Mouse (Mus musculus) spleen, adult 2 months (tissue): ENCODE data around the gene Gab1. TPM values are rescaled to one million over a fixed set of nuclear protein-coding genes. Genes with fewer than 3 reads are reported as not detected.
A peak's percentile ranks its signal among the peaks of the same experiment; 100 is the strongest.
"Not testable (repeated sequence)": the region's sequence is repeated elsewhere in the genome, so short reads cannot be mapped to it uniquely, and the experiment has no call there.

ENCODE experiments used
- DNase-seq, 2 experiments: peaks; one replicate each; pipeline versions ENCODE4 v3.0.0 to v3.0.0-alpha.2; 2012 to 2021; ENCODE audit warnings: low spot score in 2 of 2, low read depth in 1 of 2
- H3K27ac ChIP-seq: fragments of 200-500 bp; 2 replicates; pipeline ENCODE4 v1.5.1; 2012; ENCODE audit warnings: low read length, inconsistent platforms; ENCODE audit not compliant: insufficient read depth
- H3K27me3 ChIP-seq: fragments of 200-500 bp; 2 replicates; pipeline ENCODE4 v1.6.1; 2012; ENCODE audit warnings: mild to moderate bottlenecking, moderate library complexity, low read length, inconsistent platforms; ENCODE audit not compliant: control insufficient read depth, insufficient read depth
- H3K36me3 ChIP-seq: fragments of 200-500 bp; 2 replicates; pipeline ENCODE4 v1.6.1; 2012; ENCODE audit warnings: mild to moderate bottlenecking, low read length, inconsistent platforms; ENCODE audit not compliant: control insufficient read depth, insufficient read depth
- H3K4me1 ChIP-seq: fragments of 200-500 bp; 2 replicates; pipeline ENCODE4 v1.6.1; 2011; ENCODE audit warnings: inconsistent platforms; ENCODE audit not compliant: control insufficient read depth, insufficient read depth, insufficient read length
- H3K4me3 ChIP-seq: fragments of 200-500 bp; 2 replicates; pipeline ENCODE4 v1.5.1; 2011; ENCODE audit warnings: mild to moderate bottlenecking, inconsistent platforms; ENCODE audit not compliant: insufficient read depth, insufficient read length; ENCODE audit errors: extremely low read depth
- CTCF ChIP-seq: fragments of 200-500 bp; IDR thresholded peaks from 2 replicates; pipeline ENCODE4 v1.5.1; 2011; ENCODE audit warnings: mild to moderate bottlenecking, inconsistent platforms; ENCODE audit not compliant: insufficient read depth, insufficient read length, insufficient replicate concordance; ENCODE audit errors: extremely low read depth
- POLR2A ChIP-seq: fragments of 200-500 bp; IDR thresholded peaks from 2 replicates; pipeline ENCODE4 v1.6.1; 2011; ENCODE audit warnings: low read depth, low read length, inconsistent platforms
- WGBS: fragments of 180-500 bp; shearing (Covaris S2); methylation state at CpG from one replicate; pipeline ENCODE4 v1.1.7; 2018; 5-methylcytosine and 5-hydroxymethylcytosine counted together
- polyA plus RNA-seq: library from polyadenylated mRNA; depleted of rRNA; stranded (reverse); fragments of >200 nt; gene quantifications from 2 replicates; pipeline ENCODE4 v1.2.3, GENCODE M21; 2012; rRNA removed

Gene Gab1
- polyA plus RNA-seq, 1 experiment = 4.4 TPM

DNA sequence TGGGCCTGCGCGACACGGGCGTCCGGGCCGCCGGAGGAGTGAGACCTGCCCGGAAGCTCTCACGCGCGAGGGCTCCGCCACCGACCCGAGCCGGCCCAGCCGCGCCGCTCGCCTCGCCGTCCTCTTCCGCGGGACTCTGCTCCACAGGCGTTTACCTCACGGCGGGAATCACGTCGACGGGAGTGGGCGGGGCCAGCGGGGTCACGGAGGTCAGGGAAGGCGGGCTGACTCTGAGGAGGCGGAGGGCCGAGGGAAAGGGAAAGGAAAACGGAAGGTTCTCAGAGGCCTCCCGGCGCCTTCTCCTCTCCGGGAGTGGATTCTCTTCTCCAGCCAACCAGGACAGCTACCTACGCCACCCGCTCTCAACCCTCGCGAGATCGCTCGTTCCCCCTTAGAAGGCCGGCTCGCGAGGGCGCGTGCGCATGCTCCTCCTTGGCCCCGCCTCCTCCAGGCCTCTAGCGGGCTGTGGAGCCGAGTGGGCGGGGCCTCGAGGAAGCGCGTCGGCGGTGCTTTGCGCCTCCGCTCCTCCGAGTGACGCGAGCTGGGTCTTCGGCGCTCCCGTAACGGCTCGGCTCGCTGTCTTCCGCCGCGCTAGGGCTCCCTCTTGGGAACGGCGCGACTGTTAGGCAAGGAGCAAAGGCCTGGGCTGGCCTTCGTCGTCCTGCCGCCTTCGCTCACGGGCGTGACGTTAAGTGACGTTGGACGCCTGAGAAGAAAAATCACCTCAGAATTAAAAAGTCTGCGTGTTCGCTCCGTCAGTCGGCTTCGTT is 141.0 kb downstream of the Gab1 start, which contains the start of gene Smarca5:
TSS of gene Smarca5 (minus strand) at position 343 of the 770 bp plus-strand sequence.
- 2% methylated on average over 80 of the region's 91 CpGs for WGBS

DNA sequence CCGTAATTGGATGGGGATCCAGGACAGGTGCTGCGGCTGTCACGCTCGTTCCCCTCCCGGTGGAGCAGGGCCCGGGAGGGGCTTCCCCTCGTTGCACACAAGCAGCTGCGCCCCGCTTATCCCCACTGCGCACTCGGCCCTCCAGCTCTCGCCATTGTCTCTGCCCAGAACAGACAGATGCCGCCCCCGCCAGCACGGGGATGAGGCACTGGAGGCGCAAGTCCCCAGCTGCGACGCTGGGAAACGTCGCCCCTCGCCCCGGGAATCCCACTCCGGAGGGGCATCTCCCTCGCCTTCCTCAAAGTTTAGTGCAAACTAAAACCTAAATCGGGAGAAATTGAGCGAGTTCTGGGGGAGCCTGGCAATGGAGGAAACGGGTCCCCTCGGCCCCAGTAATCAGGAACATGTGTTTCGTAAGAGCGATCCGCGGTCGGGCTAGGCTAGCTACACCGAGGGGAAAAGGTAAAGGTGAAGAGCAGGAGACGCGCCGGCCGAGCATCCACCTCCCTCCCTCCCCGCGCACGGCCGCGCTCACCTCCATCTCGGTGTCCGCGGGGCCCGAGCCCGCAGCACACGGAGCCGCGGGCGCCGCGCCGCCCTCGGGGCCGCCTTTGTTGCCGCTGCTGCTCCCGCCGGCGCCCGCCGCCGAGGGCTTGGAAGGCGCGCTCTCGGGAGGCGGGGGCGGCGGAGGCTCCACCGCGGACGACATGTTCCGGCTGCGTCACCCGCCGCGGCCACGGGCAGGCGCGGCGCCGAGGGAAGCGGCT is 141.7 kb downstream of the Gab1 start:
- peak in 1 of 2 experiments; percentile 32 for DNase-seq
- no peak for TF ChIP-seq CTCF
- no peak for TF ChIP-seq POLR2A
- Histone ChIP-seq H3K36me3 (peaks cover 5% of the 10 kb centered on the region), H3K4me1 (peaks cover 6% of the 10 kb centered on the region), H3K27ac (peak overlapping the region; percentile 96), H3K4me3 (peak overlapping the region; percentile 68), H3K27me3 (no peaks in the 10 kb centered on the region)
- under 1% methylated on average over 77 of the region's 84 CpGs for WGBS

More for the DNA sequence above, 141.0 kb downstream of the Gab1 start, which contains the start of gene Smarca5:
- not testable (repeated sequence) for H3K4me1 ChIP-seq, H3K27me3 ChIP-seq, H3K36me3 ChIP-seq
- DNase-seq = peak; percentile 87 to 91
- Histone ChIP-seq H3K4me3 (peak within 1 kb of the TSS; percentile 68), H3K27ac (peak within 1 kb of the TSS; percentile 96)
- TF ChIP-seq POLR2A = peak; percentile 61

DNA sequence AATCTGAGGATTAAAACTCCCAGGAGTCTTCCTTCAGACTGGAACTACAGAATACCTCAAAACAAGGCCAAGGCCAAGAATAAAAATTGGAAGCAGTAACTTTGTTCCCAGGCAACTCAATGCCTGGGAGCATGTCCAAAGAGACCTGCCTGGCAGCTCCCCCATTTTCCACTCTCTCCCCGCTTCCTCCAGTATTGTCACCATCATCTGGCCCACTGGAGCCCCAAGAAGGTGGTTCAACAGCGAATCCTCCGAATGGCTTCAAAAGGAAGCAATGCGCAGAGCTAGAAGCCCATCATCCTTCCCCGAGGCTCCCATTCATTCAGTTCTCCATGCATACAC is 142.3 kb downstream of the Gab1 start:
- WGBS = 6% methylated on average over 5 of the region's 5 CpGs
- TF ChIP-seq POLR2A = no peak
- no peak for TF ChIP-seq CTCF
- peaks cover 6% of the 10 kb centered on the region for H3K4me1 ChIP-seq
- peak overlapping the region; percentile 68 for H3K4me3 ChIP-seq
- no peak overlapping the region for H3K27ac ChIP-seq
- no peaks in the 10 kb centered on the region for H3K27me3 ChIP-seq
- DNase-seq = no peak
- peaks cover 6% of the 10 kb centered on the region for H3K36me3 ChIP-seq

DNA sequence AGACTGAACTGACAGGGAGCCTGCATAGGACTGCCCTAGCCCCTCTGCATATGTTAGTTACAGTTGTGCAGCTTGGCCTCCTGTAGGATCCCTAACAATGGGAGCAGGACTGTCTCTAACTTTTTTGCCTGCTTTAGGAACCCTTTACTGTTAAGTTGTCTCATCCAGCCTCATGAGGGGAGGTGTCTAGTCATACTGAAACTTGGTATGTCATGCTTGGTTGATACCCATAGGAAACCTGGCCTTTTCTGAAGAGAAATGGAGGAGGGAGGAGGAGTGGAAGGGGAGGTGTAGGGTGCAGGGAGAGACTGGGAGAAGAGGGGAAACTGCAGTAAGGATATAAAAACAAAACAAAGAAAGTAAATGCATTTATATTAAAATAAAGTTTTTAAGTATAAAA is 148.0 kb downstream of the Gab1 start:
- TF ChIP-seq POLR2A = no peak
- TF ChIP-seq CTCF = no peak
- Histone ChIP-seq H3K36me3 (peaks cover 22% of the 10 kb centered on the region), H3K27me3 (no peaks in the 10 kb centered on the region), H3K4me3 (no peak overlapping the region), H3K27ac (no peak overlapping the region), H3K4me1 (peaks cover 4% of the 10 kb centered on the region; the same call in 1 of the 2 replicates)
- no peak for DNase-seq

DNA sequence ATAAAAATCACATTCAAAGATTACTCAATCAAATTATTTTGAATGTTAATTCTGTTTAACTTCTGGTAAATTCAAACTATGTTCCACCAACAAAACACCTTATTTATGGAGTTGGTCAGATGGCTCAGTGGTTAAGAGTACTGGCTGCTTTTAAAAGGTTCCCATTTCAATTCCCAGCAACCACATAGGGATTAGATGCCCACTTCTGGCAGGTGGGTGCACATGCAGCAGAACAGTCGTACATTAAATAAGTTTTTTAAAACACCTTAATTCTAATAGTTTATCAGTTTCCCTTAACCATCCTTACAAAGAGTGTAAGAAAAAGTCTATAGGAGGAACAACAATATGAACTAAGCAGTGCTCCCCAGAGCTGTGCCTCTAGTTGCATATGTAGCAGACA is 165.9 kb downstream of the Gab1 start:
- TF ChIP-seq CTCF = no peak
- no peak for TF ChIP-seq POLR2A
- no peak for DNase-seq
- H3K36me3 ChIP-seq = peaks cover 29% of the 10 kb centered on the region
- WGBS = 95% methylated on average over 1 of the region's 1 CpGs
- no peak overlapping the region for H3K4me3 ChIP-seq
- H3K27me3 ChIP-seq = no peaks in the 10 kb centered on the region
- H3K27ac ChIP-seq = no peak overlapping the region
- no peaks in the 10 kb centered on the region for H3K4me1 ChIP-seq

Other genes with a start within 250 kb of the Gab1 start
- 5.1 and 10.4 TPM in 2 replicates for gene Smarca5, start 141.0 kb downstream of the Gab1 start, polyA plus RNA-seq
- 11.3 and 15.6 TPM in 2 replicates for gene Usp38, start 134.4 kb upstream of the Gab1 start, polyA plus RNA-seq